In genomic region chr4:79241647-79242046, GRCm38 (mm10) we compare ENCODE assay signal across 16 mouse cellular contexts.
"Had no signal": no experiment of that assay in that cellular context is flagged by ENCODE, and none has a peak within 500 bp of the region (broad histone marks: within the 10 kb centered on the region; RNA-seq: fewer than 3 reads in every experiment).

No protein-coding gene starts in this region.

- H3K4me1 ChIP-seq: neural tube, embryonic 12.5 days; neural tube, embryonic 13.5 days; stomach, embryonic 15.5 days had no signal

- H3K4me3 ChIP-seq: neural tube, embryonic 12.5 days; neural tube, embryonic 13.5 days; stomach, embryonic 15.5 days had no signal

- H3K27ac ChIP-seq: neural tube, embryonic 12.5 days; neural tube, embryonic 13.5 days; stomach, embryonic 15.5 days; stomach, postnatal 0 days had no signal

- H3K27me3 ChIP-seq: neural tube, embryonic 12.5 days; neural tube, embryonic 13.5 days; stomach, embryonic 15.5 days had no signal

- H3K9me3 ChIP-seq: neural tube, embryonic 12.5 days; neural tube, embryonic 13.5 days; stomach, embryonic 15.5 days had no signal

- H3K9ac ChIP-seq: neural tube, embryonic 12.5 days; neural tube, embryonic 13.5 days; stomach, embryonic 15.5 days had no signal

- DNase-seq: retina, postnatal 1 day; right cerebral cortex, adult 18-20 months; right cerebral cortex, postnatal 14 days; right cerebral cortex, postnatal 25 days; right cerebral cortex, postnatal 4 days; spleen, adult 18-20 months; thymus, adult 18-20 months; thymus, adult 2 months; thymus, postnatal 14 days; thymus, postnatal 25 days; thymus, postnatal 36 days; thymus, postnatal 4 days had no signal

- H3K36me3 ChIP-seq: neural tube, embryonic 12.5 days; neural tube, embryonic 13.5 days; stomach, embryonic 15.5 days had no signal

- H3K4me2 ChIP-seq: neural tube, embryonic 12.5 days; neural tube, embryonic 13.5 days; stomach, embryonic 15.5 days had no signal
